Mouse (Mus musculus) neural tube, embryonic 10.5 days (tissue): ENCODE data around the gene Tmprss7.

Source experiments
- DNase-seq: peaks from one replicate; pipeline ENCODE4 v3.0.0-alpha.2; 2017; ENCODE audit warnings: low spot score; ENCODE audit errors: extremely low spot score

The Tmprss7 gene

DNA sequence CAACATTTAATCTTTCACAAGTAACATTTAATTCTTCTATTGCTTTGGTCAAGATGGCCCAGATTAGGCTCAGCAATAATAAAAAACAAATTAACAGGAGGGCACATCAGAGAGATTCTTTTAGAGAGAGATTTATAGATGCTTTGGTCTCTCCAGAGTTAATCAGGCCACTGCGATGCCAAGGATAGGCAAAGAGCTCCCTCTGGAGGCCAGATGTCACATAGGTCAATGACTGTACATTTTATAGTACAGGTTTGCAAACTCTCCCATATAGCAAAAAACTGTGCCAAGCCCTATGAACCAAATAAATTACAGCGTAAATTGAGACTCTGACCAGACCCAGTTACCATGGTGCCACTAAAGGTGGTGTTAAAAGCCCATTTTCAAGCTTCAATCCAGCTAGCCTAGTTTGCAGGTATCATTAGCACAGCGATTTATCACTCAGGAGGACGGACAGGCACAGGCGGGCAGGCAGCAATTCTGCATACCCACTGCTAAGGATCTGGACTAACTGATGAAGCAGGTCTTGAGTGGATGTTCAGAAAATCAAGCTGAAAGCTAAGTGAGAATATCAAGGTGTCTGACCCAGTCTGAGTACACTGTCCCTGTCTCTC lies 63.0 kb downstream of the Tmprss7 start:
- DNase-seq: peak; percentile 58

DNA sequence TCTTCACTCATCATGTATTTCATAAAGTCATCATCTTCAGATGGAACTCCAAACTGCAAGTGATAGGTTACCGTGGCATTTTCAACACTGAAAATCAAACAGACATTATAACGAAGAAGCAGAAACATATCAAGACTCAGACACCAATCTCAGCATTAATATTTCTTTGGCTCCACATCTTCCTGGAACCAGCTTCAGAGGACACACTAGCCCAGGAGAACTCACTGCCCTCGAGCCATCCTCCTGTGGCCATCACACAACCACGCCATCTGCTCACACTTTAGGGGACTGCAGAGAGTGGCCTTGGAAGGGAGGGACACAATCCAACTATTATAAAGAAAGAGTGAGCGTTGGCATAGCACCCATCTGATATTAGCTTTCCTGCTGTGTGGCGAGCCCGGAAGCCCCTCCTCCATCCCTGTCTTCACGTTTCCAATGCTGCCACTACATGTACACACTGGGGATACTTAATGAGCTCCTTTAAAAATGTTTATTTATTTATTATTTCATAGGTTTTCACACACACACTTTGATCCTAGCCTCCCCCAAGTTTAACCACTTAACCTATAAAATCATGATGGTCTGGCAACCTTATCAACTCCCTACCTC lies 63.9 kb downstream of the Tmprss7 start:
- DNase-seq: no peak

DNA sequence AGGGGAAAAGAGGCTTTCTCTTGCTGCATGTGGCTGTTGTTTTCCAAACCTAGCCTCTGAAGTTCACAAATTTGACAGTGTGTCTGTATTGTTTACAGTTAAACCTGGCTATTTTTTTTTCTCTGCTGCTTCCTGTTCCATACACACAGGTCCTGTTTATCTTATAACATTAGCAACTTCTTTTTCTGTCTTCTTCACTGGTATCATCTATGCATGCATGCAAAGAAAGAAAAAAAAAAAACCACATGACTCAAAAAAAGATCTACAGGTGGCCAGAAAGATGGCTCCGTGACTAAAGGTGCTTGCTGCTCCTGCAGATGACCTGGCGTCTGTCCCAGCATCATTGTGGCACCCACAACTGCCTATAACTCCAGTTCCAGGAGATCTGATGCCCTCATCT lies 68.1 kb downstream of the Tmprss7 start:
- DNase-seq: no peak

DNA sequence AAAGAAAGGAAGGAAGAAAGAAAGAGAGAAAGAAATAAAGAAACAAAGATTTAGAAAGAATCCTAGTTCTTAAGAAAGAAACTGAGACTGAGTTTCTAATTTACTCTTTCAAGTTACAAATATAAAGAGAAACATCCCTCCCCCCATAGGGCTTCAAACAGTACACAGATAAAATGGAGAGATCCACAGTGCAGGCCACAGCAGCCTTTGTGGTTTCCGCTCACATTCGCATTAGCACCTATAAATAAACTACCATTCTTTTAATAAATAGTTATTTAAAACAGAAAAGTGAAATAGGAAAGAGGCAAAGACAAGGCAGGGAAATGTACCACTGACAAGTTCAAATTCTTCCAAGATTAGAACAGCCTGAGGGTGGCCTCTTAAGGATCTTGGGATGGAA lies 68.7 kb downstream of the Tmprss7 start:
- DNase-seq: no peak

DNA sequence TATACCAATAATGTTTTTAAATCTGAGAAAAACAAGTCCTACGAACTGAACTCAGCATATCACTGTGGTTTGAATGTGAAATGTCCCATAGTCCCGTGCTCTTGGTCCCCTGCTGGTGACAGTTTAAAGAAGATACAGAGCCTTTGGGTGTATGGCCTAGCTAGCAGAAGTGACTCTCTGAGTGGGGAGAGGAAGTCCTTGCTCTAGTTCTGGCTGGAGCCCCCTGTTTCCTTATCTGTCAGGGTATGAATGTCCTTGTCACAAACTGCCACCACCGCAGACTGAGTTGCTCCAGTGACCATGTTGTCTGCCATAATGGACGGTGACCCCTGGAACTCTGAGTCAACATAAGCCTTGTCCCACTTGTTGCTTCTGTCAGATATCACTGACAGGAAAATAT lies 70.2 kb downstream of the Tmprss7 start:
- no peak for DNase-seq

DNA sequence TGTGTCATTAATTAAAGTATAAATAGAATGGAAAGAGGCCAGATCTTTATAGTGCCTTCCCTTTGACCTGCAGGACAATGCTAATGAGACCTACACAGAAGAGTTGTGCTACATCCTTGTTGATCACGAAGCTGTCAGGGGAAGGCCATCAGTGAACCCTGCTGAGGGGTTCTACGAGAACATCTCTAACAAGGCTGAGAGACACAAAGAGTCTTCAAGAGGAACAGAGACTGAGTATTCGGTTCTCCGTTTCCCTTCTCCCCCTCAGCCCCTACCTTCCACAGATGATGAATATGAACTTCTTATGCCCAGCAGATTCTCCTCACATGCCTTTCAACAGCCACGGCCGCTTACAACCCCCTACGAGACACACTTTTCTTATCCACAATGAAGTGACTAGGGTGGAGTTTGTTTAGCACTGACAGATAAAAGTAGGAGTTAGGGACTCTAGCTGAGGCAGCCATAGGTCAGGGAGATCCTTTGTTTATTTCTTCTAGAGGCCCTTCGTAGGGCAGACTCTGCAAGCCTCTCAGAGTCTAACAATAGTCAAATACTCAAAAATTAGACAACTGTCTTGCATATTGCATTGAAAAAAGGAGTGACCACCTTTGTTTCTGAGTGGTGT lies 73.6 kb downstream of the Tmprss7 start:
- no peak for DNase-seq

DNA sequence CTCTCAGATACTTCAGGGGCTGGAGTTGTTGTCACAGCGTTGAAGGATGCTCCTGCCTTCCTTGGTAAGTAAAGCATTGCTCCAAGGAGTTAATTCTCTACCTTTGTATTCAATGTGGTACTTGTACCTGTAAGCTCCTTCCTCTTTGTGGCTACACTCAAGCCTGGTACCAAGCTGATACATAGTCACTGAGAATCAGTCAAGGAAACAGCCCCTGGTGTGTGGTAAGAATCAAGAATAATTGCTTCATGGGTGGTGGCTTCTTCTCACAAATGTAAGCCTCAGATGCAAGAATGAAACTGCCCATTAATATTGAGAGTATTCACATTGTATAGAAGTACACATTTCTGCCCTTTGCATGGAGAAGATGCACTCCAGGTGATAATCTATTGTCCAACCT lies 77.5 kb downstream of the Tmprss7 start:
- DNase-seq: no peak

DNA sequence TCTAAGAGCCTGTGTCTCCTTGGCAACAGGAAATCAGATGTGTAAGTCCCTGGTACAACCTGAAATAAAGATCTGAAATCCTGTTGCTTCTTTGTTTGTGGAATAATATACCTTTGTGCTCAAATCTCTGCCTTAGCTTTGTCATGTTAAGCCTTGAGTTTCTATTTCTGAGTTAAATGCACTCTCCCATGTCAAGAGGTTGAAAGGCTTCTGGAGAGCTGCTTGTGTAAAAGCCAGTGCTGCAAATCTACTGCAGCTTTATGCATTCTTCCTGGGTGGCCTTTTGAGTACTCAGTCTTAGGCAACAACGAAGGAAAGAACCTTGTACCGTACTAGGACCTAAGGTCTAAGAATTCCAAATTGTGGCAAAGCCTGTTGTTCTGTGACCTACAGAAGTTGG lies 80.2 kb downstream of the Tmprss7 start:
- DNase-seq: no peak

DNA sequence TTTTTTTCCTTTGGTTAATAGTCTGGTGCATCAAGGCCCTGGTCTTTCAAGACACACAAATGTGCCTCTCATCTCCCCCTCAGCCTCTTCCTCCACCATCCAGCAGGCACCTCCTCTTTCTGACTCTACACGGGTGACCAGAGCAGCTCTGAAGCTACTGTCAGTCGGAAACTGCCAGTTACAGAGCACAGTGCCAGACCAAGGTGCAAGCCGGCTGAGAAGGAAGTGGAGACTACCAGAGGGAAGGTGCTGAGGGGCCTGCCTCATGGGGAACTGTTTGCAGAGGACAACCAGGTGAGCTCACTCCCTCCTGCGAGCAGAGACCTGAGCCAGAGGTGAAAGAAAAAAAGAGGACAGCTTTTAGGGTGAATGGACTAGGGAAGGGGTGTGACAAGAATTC lies 83.2 kb downstream of the Tmprss7 start, which contains the start of gene Gcsam:
Gene Gcsam, plus strand, starts transcription at position 114 of the 400 bp plus-strand sequence.
- DNase-seq: no peak

DNA sequence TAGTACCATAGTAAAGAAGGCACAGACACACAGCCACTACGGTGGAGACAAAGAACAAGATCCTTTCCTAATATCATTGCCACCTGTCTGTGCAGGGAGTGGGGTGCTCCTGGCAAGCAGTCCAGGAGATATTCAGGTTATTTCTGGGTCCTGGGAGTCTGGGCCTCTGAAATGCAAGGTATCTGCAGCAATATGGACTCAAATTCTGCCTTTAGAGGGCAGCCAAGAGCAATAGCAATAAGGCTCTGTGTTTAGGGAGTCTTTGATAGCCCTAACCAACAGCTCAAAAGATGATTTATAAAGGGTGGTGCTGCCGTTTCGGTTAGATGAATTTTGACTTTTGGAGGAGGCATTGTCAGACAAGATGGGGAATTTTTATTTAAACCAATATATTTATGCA lies 84.2 kb downstream of the Tmprss7 start:
- no peak for DNase-seq

DNA sequence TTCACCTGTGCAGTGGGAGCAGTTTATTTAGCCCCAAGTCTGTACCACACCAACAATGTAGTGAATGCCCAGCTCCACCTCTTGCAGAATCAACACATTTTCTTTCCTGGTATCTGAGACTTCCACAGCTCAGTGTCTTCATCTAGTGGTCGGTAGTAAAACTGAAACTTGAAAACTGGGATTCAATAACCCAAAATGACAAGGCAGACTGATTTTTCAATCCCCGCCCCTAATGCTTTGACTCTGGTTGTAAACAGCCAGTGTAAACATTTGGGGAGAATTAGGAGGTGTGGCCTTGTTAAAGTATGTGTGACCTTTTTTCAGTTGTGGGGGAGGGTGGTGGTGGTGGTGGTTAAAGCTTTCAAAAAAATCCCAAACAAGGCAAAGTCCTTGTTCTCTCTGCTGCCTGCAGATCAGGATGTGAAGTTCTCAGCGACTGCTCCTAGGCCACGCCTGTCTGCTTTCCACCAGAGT lies 84.9 kb downstream of the Tmprss7 start:
- no peak for DNase-seq
